Mouse (Mus musculus) c-Kit-positive CD71-negative TER-119-negative erythroid progenitor cells, embryonic 14.5 days (primary cell): ENCODE results near the gene Prdm9.

ENCODE experiments used
- DNase-seq: peaks from one replicate; pipeline ENCODE4 v3.0.0-alpha.2; 2013; ENCODE audit warnings: low read depth

Prdm9 gene

DNA sequence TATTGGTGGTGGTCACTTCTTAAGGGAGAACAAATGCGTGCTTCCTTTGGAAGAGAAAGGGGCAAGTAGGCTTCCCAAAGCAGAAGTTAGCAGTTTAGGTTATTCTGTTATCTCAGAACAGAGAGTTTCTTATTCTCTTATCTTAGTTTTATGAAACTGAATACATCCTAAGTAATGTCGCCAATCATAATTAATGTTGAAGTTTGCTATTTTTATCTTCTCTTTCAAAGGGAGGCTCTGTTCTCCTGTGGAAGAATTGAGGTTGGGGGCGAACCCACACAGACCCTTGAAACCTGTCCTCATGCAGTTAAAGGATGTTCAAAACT is 36.4 kb downstream of the Prdm9 start:
- no peak for DNase-seq

GRCm38 (mm10) chr17:15526986-15527810 is 37.0 kb downstream of the Prdm9 start, which contains the start of gene Pdcd2:
Gene Pdcd2, minus strand, starts transcription at chr17:15527301.
- DNase-seq, result peak; percentile 92

GRCm38 (mm10) chr17:15526304-15526703 is 37.9 kb downstream of the Prdm9 start:
- DNase-seq, result no peak

DNA sequence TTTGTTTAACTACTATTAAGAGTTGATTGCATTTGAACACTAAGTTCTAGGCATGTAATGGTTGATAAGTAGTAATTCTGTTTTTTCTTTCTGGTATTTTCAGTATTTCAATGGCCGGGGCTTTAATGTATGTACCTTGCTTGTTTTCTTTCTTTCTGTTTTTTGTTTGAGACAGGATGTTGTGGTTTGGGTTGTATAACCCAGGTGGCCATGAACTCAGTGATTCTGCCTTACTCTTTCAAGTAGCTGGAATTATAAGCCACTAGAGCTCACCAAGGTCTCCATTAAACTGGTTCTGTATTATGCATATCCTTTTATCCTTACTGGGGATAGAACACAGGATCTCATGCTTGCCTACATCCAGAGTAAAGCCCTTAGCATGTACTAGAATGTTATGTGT is 45.4 kb downstream of the Prdm9 start:
- no peak for DNase-seq

GRCm38 (mm10) chr17:15518186-15518585 is 46.0 kb downstream of the Prdm9 start:
- no peak for DNase-seq

DNA sequence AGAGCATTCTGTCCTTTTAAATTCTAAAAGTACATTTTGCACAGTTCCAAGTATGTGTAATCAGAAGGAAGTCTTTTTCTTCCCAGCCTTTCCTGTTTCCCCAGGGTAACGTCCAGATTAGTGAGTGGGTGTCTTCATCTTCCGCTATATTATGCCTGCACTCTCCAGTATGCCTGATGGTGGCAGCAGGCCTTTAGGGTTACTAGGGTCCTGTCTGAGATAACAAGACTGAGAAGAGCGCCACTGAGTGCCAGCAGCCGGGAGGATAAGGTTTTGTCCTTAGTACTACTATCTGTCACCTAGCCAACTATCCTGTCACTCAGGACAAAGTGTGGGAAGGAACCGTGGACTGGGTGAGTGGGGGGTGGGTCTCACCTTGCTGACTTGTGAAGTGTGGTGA is 46.4 kb downstream of the Prdm9 start:
- DNase-seq, result no peak

DNA sequence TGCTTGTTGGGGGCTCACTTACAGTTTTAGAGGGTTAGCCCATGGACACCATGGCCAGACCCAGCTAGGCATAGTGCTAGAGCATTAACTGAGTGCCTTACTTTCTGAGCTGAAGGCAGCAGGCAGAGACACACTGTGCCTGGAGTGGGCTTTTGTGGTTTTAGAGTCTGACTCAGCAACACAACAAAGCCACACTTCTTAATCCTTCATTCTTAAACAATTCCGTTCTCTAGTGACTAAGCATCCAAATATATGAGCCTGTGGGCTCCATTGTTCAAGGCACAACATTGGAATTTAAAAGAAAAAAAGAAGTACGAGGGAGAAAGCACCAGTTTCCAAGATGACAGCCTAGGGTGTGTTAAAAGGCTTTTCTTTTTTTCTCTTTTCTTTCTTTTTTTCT is 53.5 kb downstream of the Prdm9 start:
- no peak for DNase-seq

DNA sequence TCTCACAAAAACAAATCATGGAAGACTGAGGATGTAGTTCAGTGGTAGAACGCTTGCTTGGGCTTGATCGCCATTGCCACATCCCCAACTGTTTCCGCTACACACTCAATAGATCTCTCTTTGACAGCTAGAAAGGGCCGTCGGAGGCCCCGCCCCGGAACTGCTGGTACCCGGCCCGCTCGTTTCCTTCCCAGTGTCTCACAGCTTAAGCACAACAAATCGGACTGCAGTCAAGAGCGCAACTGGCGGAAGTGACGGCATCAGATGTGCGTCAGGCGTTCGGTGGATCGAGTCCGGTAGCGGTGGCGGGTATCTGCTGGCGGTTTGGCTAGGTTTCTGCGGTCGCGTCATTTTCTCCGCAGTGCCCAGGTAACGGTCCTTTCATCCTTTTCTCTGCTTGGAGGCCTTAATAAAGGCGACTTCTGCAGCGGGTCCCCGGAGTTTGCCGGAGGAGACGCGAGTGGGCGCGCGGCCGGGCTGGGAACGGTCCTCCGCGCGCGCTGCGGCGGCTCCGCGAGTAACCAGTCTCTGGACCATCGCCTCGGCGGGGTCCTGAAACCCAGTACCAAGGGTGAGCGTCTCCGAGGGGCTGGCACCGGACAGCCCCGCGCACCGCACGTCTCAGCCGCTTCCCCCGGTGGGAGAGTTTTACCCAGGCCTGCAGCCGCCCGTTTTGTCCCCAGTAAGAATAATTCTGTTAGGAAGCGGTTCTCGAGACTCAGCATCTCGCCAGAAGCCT is 64.3 kb downstream of the Prdm9 start, which contains the start of the genes Psmb1 and Tbp:
Psmb1 (minus strand) TSS at position 96 of the 739 bp plus-strand sequence.
Tbp (plus strand) TSS at position 233 of the 739 bp plus-strand sequence.
- peak; percentile 96 for DNase-seq

DNA sequence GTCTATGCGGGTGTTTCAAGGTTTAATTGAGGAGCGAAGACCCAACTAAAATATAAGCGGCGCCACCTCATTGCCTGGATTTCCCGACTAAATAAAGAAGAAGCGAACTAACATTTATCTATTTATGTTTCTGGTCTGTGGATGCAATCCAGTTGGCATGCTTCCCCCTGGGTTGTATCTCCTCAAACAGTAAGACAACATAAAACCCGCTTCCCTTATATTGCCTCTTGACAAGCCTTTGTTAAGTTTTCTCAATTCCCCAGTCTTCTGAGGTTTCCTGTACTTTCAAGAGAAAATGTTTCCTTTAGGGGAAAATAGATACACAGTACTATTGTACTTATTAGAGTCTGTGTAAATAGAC is 65.4 kb downstream of the Prdm9 start:
- no peak for DNase-seq

- DNase-seq, result peak; percentile 86
Measured at GRCm38 (mm10) chr17:15497882-15498752, 66.0 kb downstream of the Prdm9 start.
